Mouse (Mus musculus): Measurements from ENCODE around the gene Cgas. TPM values are rescaled to one million over a fixed set of nuclear protein-coding genes. Genes with fewer than 3 reads are reported as not detected.
A peak's percentile ranks its signal among the peaks of the same experiment; 100 is the strongest.
"Not testable (repeated sequence)": the region's sequence is repeated elsewhere in the genome, so short reads cannot be mapped to it uniquely, and the experiment has no call there.

The Cgas gene
- under 1 TPM; 0.54 to 0.56 TPM for total RNA-seq (2021)

GRCm38 (mm10) chr9:78442579-78443392 lies at the start of gene Cgas:
Gene Cgas (minus strand): TSS chr9:78443237.
- intact Hi-C loops (cut with DNase I) = loop anchor here (10.0 kb wide), 1 partner anchor 328 kb away; no protein-coding TSS in a partner anchor
- DNase-seq = peak; percentile 72 to 75

- DNase-seq = no peak
- intact Hi-C loops (cut with DNase I) = no loop called here
Observed at GRCm38 (mm10) chr9:78492254-78492653, 49.2 kb upstream of the Cgas start.

- intact Hi-C loops (cut with DNase I) = no loop called here
- no peak for DNase-seq
Observed at GRCm38 (mm10) chr9:78491169-78491568, 48.1 kb upstream of the Cgas start.

- intact Hi-C loops (cut with DNase I) = no loop called here
Observed at GRCm38 (mm10) chr9:78488890-78489420, 45.9 kb upstream of the Cgas start, which contains the start of gene Eef1a1. Gene Eef1a1 (minus strand): TSS chr9:78489151.

GRCm38 (mm10) chr9:78488021-78488420 lies 45.0 kb upstream of the Cgas start:
- intact Hi-C loops (cut with DNase I); DNase-seq: not testable (repeated sequence)

More at GRCm38 (mm10) chr9:78488890-78489420, 45.9 kb upstream of the Cgas start, which contains the start of gene Eef1a1:
- peak; percentile 68 to 72 for DNase-seq

- DNase-seq = no peak
- intact Hi-C loops (cut with DNase I) = no loop called here
Observed at GRCm38 (mm10) chr9:78484660-78485059, 41.6 kb upstream of the Cgas start.

- intact Hi-C loops (cut with DNase I) = loop anchor here (2.0 kb wide), 1 partner anchor 38 kb away; no protein-coding TSS in a partner anchor
- no peak for DNase-seq
Observed at GRCm38 (mm10) chr9:78482386-78482785, 39.3 kb upstream of the Cgas start.

GRCm38 (mm10) chr9:78481423-78482331 lies 38.6 kb upstream of the Cgas start:
- DNase-seq = peak; percentile 93 to 95
- intact Hi-C loops (cut with DNase I) = loop anchor here (2.0 kb wide), 1 partner anchor 39 kb away; no protein-coding TSS in a partner anchor

GRCm38 (mm10) chr9:78480706-78481358 lies 37.8 kb upstream of the Cgas start:
- intact Hi-C loops (cut with DNase I) = no loop called here
- DNase-seq = peak; percentile 68 to 77

GRCm38 (mm10) chr9:78480227-78480626 lies 37.2 kb upstream of the Cgas start:
- DNase-seq; intact Hi-C loops (cut with DNase I): not testable (repeated sequence)

- intact Hi-C loops (cut with DNase I) = not testable (repeated sequence)
Observed at GRCm38 (mm10) chr9:78479308-78479707, 36.3 kb upstream of the Cgas start.

GRCm38 (mm10) chr9:78478009-78478605 lies 35.1 kb upstream of the Cgas start:
- DNase-seq; intact Hi-C loops (cut with DNase I): not testable (repeated sequence)

More at GRCm38 (mm10) chr9:78479308-78479707, 36.3 kb upstream of the Cgas start:
- not testable (repeated sequence) for DNase-seq

GRCm38 (mm10) chr9:78477021-78477551 lies 34.0 kb upstream of the Cgas start:
- no peak for DNase-seq
- intact Hi-C loops (cut with DNase I) = loop anchor here (2.0 kb wide), 3 partner anchors 28 to 76 kb away; partner anchors contain the start of genes Gm17324 and Mto1

- DNase-seq = no peak
- intact Hi-C loops (cut with DNase I) = loop anchor here (2.0 kb wide), 3 partner anchors 28 to 76 kb away; partner anchors contain the start of genes Gm17324 and Mto1
Observed at GRCm38 (mm10) chr9:78476531-78477020, 33.5 kb upstream of the Cgas start.

GRCm38 (mm10) chr9:78475873-78476272 lies 32.8 kb upstream of the Cgas start:
- DNase-seq = no peak
- intact Hi-C loops (cut with DNase I) = loop anchor here (2.0 kb wide), 3 partner anchors 27 to 77 kb away; partner anchors contain the start of genes Gm17324 and Mto1

GRCm38 (mm10) chr9:78475383-78475780 lies 32.3 kb upstream of the Cgas start:
- intact Hi-C loops (cut with DNase I) = no loop called here
- no peak for DNase-seq

GRCm38 (mm10) chr9:78474771-78475382 lies 31.8 kb upstream of the Cgas start:
- intact Hi-C loops (cut with DNase I) = no loop called here
- DNase-seq = no peak

GRCm38 (mm10) chr9:78474270-78474669 lies 31.2 kb upstream of the Cgas start:
- intact Hi-C loops (cut with DNase I) = no loop called here
- DNase-seq = no peak
